Mouse (Mus musculus) WW6 (cell line): Measurements from ENCODE around the gene Gbp5.
"Not testable (repeated sequence)": the region's sequence is repeated elsewhere in the genome, so short reads cannot be mapped to it uniquely, and the experiment has no call there.

Source experiments
- DNase-seq: peaks from one replicate; pipeline ENCODE4 v3.0.0-alpha.2; 2013; ENCODE audit warnings: low read depth, low spot score

The Gbp5 gene

DNA sequence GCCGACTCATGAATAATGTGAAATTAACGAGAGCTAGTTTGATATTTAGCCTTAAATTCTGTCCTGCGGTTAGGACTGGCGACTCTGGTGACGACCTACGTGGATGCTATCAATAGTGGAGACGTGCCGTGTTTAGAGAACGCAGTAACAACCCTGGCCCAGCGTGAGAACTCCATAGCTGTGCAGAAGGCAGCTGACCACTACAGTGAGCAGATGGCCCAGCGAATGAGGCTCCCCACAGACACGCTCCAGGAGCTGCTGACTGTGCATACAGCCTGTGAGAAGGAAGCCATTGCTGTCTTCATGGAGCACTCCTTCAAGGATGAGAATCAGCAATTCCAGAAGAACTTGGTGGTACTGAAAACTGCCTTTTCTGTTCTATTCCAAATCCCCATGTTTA is 49.0 kb downstream of the Gbp5 start:
- not testable (repeated sequence) for DNase-seq

DNA sequence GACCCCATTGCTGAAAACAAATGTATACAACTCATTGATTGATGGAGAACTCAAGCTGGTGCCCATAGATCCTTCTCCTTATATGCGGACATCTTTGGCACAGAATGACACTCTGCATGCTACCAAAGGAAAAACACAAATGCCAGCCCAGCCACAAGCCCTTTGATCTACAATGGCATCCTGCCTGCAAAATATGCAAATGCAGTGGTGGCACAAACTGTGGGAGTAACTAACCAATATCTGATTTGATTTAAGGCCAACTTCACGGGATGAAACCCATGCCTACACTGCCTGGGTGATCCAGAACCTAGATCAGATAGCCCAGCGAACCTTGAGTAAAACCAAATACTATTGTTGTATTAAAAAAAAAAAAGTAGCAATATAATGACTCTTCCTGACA is 52.9 kb downstream of the Gbp5 start:
- no peak for DNase-seq

DNA sequence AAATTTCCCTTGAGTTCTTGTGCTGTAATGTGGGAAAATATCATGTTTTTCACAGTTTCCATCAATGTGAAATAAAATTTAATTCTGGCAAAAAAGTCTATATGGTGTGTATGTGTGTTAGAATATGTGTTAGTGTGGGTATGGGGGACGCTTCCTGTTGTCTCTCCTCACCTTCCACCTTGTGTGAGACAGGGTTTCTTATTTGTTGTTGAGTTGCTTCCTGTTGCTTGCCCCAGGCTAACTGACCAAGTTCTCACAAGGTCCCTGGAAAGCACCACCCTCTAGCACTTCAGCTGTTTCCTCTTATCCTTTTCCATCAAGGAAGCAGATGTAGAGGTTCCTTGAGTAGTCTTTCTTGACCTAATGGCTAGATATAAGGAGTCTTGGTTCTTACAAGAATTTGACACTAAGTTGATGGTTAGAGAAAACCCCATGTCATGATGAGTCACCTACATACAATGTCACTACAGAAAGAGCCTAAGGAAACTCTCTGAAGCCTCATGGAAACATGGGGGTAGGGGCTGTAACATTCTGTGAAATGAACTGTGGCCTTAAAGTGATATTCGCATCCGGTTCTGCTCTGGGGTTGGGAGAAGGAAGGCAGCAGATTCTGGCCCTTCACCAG is 56.4 kb downstream of the Gbp5 start:
- DNase-seq = no peak

DNA sequence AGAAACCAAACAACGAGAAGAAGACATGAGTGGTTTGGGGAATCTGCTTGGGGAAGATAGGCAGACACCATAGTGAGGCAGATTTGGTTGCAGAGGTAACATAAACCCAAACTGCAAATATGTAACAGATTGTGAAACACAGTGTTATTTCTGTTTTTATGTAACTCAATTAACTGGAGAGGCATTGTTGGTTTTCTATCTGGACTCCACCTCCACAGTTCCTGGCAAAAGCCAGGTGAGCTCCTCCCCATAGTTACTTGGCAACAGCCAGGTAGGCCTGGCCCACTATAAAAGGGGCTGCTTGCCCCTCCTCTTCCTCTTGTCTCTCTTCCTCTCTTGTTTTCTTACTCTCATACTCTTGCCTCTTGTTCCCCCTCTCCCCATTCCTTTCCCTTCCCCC is 60.8 kb downstream of the Gbp5 start:
- no peak for DNase-seq

DNA sequence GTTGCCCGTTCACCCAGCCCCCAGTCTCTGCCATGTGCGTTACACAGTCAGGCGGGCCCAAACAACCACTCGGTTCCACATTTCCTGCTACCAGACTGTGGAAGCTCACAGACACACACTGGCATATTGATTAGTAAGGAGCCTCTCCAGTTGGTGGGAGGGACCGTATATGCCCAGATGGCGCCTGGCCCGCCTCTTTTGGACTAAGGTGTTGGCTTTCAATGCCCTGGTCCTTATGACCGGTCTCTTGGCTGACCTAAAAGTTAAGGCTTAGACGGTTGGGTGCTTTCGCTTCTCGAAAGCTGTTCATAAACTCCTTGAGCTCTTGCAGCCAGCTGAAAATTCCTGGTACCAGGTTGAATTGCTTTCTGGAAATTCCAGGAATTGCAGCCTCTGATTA is 61.8 kb downstream of the Gbp5 start:
- no peak for DNase-seq

DNA sequence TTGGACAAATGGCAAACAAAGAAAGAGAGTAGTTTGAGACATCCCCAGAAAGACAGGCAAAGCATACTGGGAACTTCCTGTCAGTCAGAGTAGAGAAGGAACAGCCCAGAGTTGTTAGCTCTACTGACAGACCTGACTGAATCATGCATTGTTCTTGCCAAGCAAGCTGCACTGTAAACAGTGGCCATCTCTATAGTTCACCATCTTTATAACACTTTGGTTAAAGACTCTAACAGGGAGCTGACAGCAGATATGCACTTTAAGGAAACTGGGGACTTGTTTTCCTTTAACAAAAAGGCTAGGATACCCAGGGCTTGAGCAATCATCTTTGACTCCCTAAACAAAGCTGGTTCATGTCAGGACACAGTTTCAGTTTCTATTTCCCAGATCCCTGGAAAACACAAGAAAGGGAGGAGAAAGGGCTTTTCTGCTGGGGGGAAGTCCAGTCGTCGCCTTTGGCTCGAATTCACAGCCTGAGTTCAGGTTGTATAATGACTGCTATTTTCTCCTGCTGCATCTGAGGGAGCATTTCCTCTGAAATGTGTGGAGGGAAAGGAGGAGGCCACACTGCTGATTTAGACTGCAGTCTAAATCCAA is 66.0 kb downstream of the Gbp5 start, which contains the start of gene Gbp3:
Gene Gbp3 (plus strand): TSS at position 395 of the 597 bp plus-strand sequence.
- no peak for DNase-seq

DNA sequence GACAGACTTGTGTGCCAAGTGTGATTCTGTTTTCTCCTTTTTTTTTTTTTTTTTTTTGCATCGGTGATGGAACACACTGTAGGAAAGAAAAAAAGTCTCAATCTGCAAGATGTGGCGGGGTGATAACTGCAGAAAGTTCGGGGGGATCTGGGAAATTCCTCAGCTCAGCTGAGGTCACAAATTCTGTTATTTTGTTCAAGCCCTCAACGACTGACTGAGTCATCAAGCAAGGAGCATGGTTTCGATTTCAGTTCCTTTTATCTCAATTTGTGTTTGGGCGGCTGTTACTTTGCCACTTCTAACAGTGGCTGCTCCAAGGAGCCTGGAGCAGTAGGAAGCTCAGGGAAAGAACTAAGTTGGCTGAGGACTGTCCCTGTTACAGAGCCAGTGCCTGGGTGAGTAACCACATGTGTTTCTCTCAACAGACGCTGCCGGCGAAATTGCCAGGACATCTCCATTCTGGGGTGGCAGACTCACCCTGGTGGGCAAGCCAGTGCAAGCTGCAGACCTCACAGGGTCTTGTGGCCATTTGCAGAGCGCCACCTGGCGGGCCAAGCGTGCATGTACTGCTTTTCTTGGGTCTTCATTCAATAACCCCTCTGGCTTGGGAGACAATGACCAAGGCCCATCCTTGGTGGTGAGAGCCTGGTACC is 66.6 kb downstream of the Gbp5 start:
- peak; percentile 77 for DNase-seq

DNA sequence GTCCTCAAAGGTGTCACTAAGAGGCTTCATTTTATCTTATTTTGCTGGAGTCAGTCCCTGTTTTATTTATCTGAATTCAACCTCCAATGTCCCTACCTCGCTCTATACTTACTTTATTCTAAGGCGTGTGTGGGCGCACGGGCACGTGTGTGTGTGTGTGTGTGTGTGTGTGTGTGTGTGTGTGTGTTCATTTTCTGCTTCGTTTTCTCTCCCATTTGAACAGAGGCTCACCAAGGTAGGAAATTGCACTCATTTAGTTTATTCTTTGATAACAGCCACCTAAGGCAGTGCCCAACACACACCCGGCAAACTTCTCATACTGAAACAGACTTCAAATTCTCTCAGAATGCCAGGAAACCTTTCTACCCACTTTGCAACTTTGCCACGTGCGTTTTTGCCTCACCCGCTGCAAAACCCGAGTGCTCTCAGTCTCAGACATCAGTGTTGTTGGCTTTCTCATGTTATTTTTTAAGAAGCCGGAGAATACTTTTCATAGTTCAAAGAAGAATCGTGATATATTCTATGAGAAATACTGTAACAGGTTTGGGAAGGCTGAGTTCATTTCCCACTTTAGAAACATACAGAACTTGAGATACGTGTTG is 67.4 kb downstream of the Gbp5 start:
- DNase-seq = no peak

DNA sequence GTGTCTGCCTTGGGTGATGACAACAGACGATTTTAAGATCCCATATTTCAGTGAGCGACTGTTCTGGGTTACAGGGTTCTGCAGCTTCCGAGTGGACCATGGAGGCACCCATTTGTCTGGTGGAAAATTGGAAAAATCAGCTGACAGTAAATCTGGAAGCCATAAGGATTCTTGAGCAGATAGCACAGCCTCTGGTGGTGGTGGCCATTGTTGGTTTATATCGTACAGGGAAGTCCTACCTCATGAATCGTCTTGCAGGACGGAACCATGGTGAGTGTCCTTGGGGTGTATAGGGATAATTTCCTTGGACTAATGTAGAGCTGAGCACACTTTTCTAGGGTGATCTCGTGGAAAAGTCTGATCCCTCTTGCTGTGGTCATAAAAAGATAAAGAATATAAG is 67.9 kb downstream of the Gbp5 start:
- no peak for DNase-seq

DNA sequence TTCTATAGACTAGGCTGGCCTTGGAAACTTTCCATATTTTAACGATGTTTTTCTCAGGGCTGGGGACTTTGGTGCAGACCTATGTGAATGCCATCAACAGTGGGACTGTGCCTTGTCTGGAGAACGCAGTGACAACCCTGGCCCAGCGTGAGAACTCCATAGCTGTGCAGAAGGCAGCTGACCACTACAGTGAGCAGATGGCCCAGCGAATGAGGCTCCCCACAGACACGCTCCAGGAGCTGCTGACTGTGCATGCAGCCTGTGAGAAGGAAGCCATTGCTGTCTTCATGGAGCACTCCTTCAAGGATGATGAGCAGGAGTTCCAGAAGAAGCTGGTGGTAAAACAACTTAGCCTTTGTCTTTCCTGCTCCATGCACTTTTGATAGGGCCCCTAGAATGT is 73.7 kb downstream of the Gbp5 start:
- not testable (repeated sequence) for DNase-seq

DNA sequence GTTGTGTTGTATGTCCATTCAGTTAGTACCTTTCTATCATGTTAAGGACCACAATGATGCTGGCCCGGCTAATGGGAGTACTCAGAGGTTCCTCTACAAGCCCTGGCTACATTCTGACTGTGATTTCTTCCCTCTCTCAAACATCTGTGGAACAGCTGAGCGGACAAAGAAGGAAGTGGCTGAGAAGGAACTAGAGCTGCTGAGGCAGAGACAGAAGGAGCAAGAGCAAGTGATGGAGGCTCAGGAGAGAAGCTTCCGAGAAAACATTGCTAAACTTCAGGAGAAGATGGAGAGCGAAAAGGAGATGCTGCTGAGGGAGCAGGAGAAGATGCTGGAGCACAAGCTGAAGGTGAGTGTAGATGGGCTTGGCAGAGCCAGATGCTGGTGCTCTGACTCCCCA is 77.0 kb downstream of the Gbp5 start:
- no peak for DNase-seq
